Mouse (Mus musculus) megakaryocyte, embryonic 14.5 days (primary cell): ENCODE data around the gene Myadml2.

Experiments
- FLI1 ChIP-seq: IDR thresholded peaks from 2 replicates; pipeline ENCODE4 v1.6.1; 2012; ENCODE audit warnings: low read length, inconsistent platforms, mixed read lengths
- GATA1 ChIP-seq: IDR thresholded peaks from 3 replicates; pipeline ENCODE4 v1.6.1; 2012; ENCODE audit warnings: mixed read lengths, low read length, inconsistent platforms, borderline replicate concordance

- TF ChIP-seq GATA1 (no peak), FLI1 (no peak)
Observed at GRCm38 (mm10) chr11:120647047-120647830, 719 bp downstream of the Myadml2 start.
